Mouse (Mus musculus): Measurements from ENCODE around the gene Fat1.

- TF ChIP-seq POLR2A (IDR thresholded peaks at IDR 0.05; ENCODE audit: insufficient read length, low read depth) (no peak), TCF12 (IDR thresholded peaks at IDR 0.05; ENCODE audit: insufficient read depth, poor library complexity, severe bottlenecking) (no peak), MYOG (IDR thresholded peaks at IDR 0.05; ENCODE audit: control insufficient read depth in 1 of 3, insufficient read depth in 1 of 3, insufficient read length in 2 of 3, low read depth in 2 of 3) (no peak)
Observed at GRCm38 (mm10) chr8:44920379-44921032, 14.7 kb upstream of the Fat1 start.

All from myocyte (in vitro differentiated cells).